Mouse (Mus musculus) adrenal gland, postnatal 10 days (tissue): ENCODE measurements at regions not wholly inside any gene's neighbourhood (a gene's known extent, or its start where the extent isn't known, plus 50 kb on each side); places are given as distances from the start of the nearest gene placed in this dataset.
"Not testable (repeated sequence)": the region's sequence is repeated elsewhere in the genome, so short reads cannot be mapped to it uniquely, and the experiment has no call there.

Experiments used
- DNase-seq: peaks from one replicate; pipeline ENCODE4 v3.0.0; 2021; ENCODE audit warnings: mixed read lengths

GRCm38 (mm10) chr7:118320307-118320706 is 76.8 kb upstream of the Smg1 start:
- DNase-seq = no peak

DNA sequence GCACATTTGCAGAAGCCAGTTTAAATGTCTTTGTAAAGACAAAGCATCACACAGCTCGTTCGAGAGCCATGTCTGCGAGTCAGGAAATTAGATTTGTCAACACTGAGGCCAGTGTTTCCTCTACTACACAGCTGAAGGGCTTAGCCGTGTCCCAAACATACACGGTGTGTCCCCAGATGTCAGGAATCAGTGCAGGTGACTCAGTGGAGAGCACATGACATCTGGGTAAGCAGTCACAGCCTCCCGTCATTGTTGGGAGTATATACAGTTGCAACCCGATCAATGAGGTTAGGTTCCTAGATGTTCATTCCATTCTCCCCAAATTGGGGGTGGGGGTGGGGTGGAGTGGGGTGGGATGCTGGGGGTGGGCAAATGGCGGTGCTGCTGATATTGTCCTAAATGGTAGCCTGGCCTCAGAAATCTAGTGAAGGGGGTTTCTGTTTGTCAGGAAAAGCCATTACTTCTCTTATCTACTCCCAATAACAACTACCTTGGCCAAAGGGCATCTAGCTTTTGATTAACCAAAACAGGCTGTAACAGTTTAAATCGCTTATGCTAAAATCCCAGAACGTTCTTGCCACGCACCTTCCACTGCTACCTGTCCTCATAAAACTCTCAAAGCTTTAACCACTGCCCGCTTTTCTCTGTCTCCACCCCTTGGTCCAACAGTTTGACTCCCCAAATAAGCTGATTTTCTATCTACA is 75.1 kb upstream of the Smg1 start:
- DNase-seq = no peak

GRCm38 (mm10) chr7:118314886-118315285 is 71.4 kb upstream of the Smg1 start:
- not testable (repeated sequence) for DNase-seq

GRCm38 (mm10) chr7:118314228-118314658 is 70.8 kb upstream of the Smg1 start:
- DNase-seq = no peak

- DNase-seq = no peak
These were observed 70.3 kb upstream of the Smg1 start for GRCm38 (mm10) chr7:118313818-118314217.

DNA sequence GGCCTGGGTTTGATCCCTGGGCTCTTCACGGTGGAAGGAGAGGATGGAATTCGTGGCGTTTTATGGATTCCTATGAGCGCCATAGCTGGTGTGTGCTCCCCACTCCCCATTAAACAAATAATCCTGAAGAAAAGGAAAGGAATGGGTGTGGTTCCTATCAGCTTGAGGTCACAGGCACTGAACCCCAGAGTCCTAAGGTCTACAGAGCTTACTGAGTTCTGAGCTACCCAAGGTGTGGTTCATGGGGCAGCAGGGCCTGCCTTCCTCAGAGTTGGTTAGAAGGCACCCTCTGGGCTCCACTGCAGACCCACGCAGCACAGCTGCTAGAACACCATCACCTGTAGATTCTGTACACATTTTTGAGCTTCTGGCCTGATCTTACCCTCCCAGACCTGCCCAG is 66.3 kb upstream of the Smg1 start:
- no peak for DNase-seq

GRCm38 (mm10) chr7:118308882-118309281 is 65.4 kb upstream of the Smg1 start:
- no peak for DNase-seq

- peak; percentile 85 for DNase-seq
These were observed 61.3 kb upstream of the Smg1 start for GRCm38 (mm10) chr7:118304812-118305211.

GRCm38 (mm10) chr7:118304338-118304737 is 60.9 kb upstream of the Smg1 start:
- DNase-seq = no peak

DNA sequence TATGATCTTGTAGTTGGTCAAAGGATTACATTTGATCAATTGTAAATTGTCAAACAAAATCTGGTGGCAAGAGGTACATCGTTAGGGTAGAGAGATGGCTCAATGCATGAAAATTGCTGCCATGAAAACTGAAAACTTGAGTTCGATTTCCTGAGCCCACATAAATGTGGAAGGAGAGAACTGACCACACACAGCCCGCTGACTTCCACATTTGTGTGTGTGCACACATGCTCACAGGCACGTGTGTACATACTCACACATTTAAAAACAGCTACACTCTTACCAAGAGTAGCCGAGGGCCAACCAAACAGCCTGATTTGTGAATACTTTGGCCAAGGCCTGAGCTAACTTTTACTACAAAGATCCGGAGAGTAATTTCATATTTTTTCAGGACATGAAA is 60.5 kb upstream of the Smg1 start:
- DNase-seq = no peak

GRCm38 (mm10) chr7:118300678-118301342 is 57.3 kb upstream of the Smg1 start:
- DNase-seq = peak; percentile 51

DNA sequence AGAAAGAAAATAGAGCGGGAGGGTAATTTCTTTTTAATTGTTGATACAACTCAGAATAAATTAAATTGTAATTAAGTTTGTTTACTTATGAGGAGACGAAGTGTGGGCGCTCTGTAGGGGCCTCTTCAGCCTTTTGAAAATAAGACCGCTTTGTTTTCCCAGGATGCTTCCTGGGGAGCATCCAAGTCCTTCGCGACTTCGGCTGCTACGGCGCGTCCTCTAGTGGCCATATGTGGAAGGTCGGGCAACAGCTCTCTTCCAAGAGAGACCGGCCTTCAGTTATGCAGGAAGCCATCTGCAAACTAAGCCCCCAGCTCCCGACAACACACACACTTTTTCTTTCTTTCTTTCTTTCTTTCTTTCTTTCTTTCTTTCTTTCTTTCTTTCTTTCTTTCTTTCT is 54.1 kb upstream of the Smg1 start:
- peak; percentile 91 for DNase-seq

DNA sequence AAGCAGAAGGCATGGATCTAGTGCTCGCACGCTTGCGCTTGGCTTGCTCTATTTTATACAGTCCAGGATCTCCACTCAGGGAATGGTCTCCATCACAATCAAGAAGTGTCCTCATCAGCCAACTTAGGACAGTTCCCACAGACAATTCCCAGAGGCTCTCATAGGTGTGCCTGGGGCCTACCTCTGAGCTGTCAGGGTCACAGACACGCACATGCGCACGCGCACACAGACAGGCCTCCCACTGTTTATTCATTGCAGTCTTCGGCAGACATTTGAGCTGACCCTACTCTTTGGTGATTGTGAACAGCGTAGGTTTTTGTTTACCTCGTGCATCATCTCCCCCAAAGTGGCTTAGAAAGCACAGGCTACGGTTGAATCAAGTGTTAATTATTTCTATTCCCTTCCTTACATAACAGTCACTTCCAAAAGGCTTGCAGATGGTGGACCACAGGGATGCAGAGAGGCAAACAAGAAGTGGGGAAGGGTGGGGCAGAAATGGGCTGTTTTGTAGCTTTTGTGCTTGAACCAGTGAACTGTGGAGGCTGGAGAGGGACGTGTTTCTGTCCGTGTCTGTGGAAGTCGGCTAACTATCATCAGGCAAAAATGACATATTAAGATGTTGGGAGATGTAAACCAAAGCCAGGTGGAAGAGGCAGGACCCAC is 53.5 kb upstream of the Smg1 start:
- no peak for DNase-seq

- no peak for DNase-seq
These were observed 52.4 kb upstream of the Smg1 start for GRCm38 (mm10) chr7:118295855-118296254.

DNA sequence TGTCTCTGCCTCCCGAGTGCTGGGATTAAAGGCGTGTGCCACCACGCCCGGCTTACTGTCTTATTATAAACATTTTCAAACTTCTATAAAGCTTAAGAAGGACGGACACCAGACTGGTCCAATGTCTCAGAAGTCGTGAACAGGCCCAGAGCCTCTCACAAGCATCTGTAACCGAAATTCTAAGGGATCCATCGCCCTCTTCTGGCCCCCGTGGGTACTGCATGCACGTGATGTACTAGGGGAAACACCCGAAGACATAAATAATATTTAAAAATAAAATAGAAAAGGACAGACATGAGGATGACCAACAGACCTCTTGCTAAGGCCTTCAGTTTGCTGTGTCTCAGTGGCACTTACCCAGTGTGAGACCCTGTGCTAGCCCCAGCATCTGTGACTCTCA is 51.8 kb upstream of the Smg1 start:
- DNase-seq = peak; percentile 32

DNA sequence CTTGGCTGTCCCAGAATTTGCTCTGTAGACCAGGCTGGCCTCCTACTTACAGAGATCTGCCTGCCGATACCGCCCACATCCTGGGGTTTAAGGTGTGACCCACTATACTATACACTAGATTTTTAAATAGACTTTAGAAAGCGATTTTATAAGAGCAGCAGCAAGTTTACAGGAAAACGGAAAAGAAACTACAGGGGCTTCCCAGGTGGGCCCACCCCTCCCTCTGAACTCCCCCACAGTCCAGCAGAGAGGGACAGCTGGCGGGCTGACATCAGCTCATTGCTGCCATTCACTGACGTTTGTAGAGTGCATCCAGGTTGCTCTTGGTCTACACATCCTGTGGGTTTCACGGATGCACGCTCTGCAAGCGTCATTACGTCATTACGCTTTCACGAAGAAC is 51.2 kb upstream of the Smg1 start:
- DNase-seq = no peak
